Mouse (Mus musculus) B cell, adult (primary cell): ENCODE results near the gene Smg8. TPM values are rescaled to one million over a fixed set of nuclear protein-coding genes. Genes with fewer than 3 reads are reported as not detected.

ENCODE experiments used
- total RNA-seq: library from RNA; stranded (reverse); gene quantifications from 4 replicates; pipeline ENCODE4 v1.2.4, GENCODE M21; 2023; ENCODE audit not compliant: inconsistent age

Smg8 gene
- 23.1 to 29.1 TPM (median 26.1 TPM) in 4 replicates for total RNA-seq

DNA sequence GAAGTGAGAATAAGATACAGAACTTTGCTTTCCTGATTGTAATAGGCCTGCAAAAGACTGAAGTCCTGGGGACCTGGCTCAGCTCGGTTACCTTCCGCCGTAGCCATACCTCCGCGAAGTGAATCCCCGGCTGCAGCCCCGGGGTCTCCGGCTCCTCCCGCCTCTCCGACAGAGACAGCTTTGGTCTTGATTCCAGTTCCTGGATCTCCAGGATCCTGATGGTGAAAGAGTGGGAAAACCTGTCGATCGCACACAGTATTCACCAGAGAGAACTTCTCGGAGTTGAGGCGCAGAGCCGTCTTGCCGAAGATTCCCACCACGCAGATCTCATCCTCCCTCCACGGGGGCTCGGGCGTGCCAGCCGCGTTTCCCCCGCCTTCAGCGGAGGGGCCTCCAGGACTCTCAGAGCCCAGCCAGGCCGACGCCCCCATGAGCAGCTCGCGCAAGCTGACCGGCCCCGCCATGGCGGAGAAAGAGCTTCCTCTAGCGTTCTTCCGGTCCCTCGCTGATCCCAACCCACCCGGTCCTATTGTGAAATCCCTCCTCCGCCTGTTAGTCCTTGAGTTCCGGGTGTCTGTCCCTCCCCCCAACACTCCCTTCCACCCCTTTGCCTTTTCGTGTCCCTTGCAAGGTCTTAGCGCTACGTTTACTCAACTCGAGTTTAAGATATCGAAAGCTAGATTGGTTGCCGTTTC, at the start of gene Smg8:
Gene Smg8, minus strand, starts transcription at position 485 of the 695 bp plus-strand sequence.

DNA sequence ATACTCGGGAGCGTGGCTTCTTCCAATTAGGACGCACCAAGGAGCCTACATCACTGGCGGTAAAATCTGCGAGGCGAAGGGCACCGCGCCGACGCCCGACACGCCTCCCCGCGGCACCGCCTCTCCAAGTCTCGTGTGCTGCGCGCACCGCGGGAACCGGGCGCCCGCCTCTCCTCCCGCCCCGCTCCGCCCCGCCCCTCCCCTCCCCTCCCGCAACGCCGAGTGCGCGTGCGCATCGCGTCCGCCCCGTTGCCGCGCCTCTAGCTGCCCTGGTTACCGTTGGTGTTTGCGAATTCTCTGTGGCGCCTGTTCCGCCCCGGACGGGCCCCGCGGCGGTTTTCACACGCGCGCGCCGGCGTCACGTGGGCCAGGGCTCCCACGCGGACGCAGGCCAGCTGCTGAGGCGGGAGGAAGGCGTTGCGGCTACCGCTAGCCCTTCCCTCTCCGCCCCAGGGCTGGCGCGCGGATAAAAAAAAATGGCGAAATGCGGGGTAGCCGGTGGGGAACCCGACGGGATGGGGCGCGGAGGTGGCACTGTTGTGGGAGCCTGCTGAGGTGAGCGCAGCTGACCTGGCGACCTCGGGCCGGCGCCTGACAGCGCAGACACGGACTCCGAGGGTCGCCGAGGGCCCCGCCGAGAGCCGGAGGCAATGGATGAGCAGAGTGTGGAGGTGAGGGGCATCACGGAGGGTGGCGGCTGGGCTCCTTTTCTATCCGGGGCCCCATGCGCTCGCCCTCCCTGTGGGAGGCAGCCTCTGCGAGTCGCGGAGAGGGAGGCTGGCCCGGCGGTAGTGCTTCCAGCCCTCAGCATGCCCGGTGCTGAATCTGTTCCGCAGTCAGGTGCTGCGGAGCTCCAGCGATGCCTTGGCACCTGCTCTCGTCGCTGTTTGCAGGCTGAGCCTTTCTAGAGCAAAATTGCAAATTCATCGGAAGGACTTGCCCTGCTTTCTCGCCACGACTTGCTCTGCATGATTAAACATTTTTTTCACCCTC, 40.5 kb upstream of the Smg8 start, which contains the start of gene Trim37:
Gene Trim37, plus strand, starts transcription at position 254 of the 993 bp plus-strand sequence.

DNA sequence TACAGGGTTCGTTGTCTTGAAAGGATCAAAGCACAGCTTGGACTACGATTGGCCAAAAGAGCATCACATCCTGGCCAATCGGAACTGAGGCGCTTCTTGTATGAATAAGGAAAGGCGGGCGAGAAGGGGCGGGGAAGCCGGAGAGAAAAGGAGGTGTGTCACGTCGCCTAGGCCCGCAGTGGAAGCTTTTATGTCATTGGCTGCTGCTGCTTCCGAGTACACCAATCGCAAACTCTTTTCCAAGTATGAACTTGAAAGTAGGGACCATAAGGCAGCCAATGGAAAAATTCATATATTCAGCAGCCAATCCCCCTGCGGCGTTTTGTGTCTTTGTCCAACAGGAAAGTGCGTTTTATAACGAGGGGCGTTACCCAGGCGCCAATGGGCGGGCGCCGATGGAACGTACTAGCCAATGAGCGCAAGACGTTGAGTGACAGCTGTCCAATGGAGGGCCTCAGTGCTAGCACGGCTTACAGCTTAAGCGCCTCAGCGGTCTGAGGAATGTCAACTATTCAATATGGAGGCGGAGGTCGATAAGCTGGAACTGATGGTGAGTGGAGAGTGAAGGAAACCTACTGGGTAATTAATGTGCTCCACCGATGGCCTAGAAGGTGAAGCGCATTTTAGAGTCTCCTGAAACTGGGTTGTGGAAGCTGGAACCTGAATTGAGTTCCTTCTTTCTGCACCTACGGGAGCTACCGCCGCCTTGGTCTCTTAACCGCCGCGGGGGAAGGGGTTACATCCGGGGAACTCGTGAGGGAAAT, 22.4 kb upstream of the Smg8 start, which contains the start of gene Ska2:
Gene Ska2, plus strand, starts transcription at position 480 of the 764 bp plus-strand sequence.

DNA sequence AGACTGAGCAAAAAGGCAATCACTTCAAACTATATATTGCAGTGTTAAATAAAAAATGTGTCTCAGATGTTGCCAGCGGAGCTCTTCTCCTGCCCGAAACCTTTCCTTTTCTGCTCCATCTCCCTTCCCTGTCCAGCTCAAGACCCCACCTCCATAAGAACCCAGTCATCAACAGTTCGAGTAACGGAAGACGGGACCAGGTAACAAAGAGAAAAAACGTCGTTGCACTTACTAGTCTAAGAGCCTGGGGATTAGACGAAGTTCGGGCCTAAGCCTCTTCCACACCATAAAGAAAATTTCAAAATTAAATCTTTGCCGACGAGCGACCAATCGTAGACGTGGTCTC, 21.8 kb upstream of the Smg8 start, which contains the start of gene Prr11:
Gene Prr11, minus strand, starts transcription at position 300 of the 346 bp plus-strand sequence.

DNA sequence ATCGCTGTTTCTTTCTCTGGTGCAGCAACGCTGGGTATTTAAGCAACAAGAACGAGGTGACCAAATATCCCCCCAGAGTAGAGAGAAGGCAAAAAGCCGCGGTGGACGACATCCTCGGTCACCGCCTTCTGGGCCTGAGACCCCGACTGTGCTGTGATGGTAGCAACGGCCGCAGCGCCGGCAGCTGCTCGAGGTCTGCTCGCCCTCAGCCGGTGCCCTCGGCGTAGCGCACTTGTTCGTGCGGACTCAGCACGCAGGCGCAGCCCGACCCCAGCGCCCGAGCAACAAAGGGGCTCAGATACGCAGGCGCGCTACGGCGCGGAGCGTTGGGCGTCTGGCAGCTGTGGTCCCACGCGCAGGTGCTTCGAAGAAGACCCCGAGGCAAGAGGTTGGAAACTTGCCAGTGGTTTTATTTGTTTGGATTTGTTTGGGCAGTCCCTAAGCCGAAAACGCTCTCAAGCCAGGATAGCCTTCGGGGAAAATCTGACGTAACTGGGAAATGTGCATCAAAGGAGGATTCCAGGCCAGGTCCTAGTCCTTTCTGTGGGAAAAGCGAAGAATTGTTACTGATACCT, 12.6 kb downstream of the Smg8 start, which contains the start of gene Gdpd1:
Gene Gdpd1, minus strand, starts transcription at position 197 of the 575 bp plus-strand sequence.

Other genes starting within 250 kb of the Smg8 start
- 3.8 to 6.0 TPM (median 5.4 TPM) in 4 replicates for gene Ypel2, start 93.1 kb downstream of the Smg8 start, total RNA-seq
- 0.22 to 0.42 TPM (median 0.22 TPM) in 3 of 4 replicates, not detected in the other for gene Gdpd1, start 12.7 kb downstream of the Smg8 start, total RNA-seq
- gene Prr11, start 21.9 kb upstream of the Smg8 start, total RNA-seq = 1.3 to 1.7 TPM (median 1.3 TPM) in 4 replicates
- 4.6 to 9.2 TPM (median 7.5 TPM) in 4 replicates for gene Ska2, start 22.5 kb upstream of the Smg8 start, total RNA-seq
- gene Trim37, start 40.3 kb upstream of the Smg8 start, total RNA-seq = 6.7 to 12.1 TPM (median 10.2 TPM) in 4 replicates